Mouse (Mus musculus): Measurements from ENCODE around the gene Mlec.

DNA sequence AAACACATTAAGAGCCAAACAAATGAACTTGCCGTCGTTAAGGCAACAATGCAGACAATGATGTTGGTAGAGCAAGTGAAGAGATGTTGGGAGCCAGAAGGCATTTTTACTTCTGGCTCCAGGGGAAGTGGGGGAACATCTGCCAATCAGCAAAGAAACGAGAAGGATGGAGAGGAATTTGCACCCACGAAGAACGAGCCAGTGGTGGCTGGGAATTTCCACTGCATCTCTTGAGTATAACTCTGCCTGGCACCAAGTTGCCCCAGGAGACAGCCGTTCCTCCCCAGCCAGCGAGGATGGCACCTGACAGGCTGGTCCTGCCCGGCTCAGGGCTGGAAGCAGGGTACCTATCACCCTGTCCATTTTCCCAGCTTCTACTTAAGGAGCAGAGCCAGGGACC lies 24.9 kb upstream of the Mlec start:
- no peak for TF ChIP-seq POLR2A (IDR thresholded peaks at IDR 0.05; ENCODE audit: extremely low read depth, insufficient read depth, low read length)
- TF ChIP-seq CTCF (IDR thresholded peaks at IDR 0.05; ENCODE audit: low read depth, low read length) = no peak

All from liver, adult 2 months (tissue).